Mouse (Mus musculus): ENCODE data around the gene Rhbdf1.

GRCm38 (mm10) chr11:32238093-32238860 lies 16.2 kb upstream of the Rhbdf1 start:
- TF ChIP-seq CTCF (IDR thresholded peaks at IDR 0.05; ENCODE audit: low read depth) (peak; percentile 98), EP300 (IDR thresholded peaks at IDR 0.05; ENCODE audit: low read depth) (no peak)

Data from heart, postnatal 0 days (tissue).